Mouse (Mus musculus) intestine, embryonic 14.5 days (tissue): ENCODE results near the gene Vmn2r70. TPM values are rescaled to one million over a fixed set of nuclear protein-coding genes. Genes with fewer than 3 reads are reported as not detected.

Experiments
- ATAC-seq: fragments of 200-750 bp; cut with Nextera tagmentation; replicated peaks from 2 replicates; pipeline ENCODE4 v1.8.0; 2017; ENCODE audit warnings: low read depth, moderate number of reproducible peaks, moderate TSS enrichment, moderate library complexity; ENCODE audit not compliant: low FRiP score, low TSS enrichment
- DNase-seq: peaks from one replicate; pipeline ENCODE4 v3.0.0-alpha.2; 2018; ENCODE audit warnings: low spot score
- H3K27ac ChIP-seq: fragments of 300-500 bp; sonication (generic); 2 replicates; pipeline ENCODE4 v1.5.1; 2014; ENCODE audit warnings: low read depth, mild to moderate bottlenecking, control low read depth
- H3K27me3 ChIP-seq: fragments of 300-500 bp; sonication (generic); replicated peaks from 2 replicates; pipeline ENCODE4 v1.6.1; 2014; ENCODE audit warnings: low read length, control low read depth; ENCODE audit not compliant: control insufficient read depth, insufficient read depth
- H3K36me3 ChIP-seq: fragments of 300-500 bp; sonication (generic); 2 replicates; pipeline ENCODE4 v1.6.1; 2014; ENCODE audit warnings: low read length, control low read depth; ENCODE audit not compliant: control insufficient read depth, insufficient read depth
- H3K4me1 ChIP-seq: fragments of 300-500 bp; sonication (generic); replicated peaks from 2 replicates; pipeline ENCODE4 v1.6.1; 2014; ENCODE audit warnings: low read length, control low read depth, mixed read lengths; ENCODE audit not compliant: control insufficient read depth, insufficient read depth
- H3K4me2 ChIP-seq: fragments of 300-500 bp; sonication (generic); 2 replicates; pipeline ENCODE4 v1.6.1; 2014; ENCODE audit warnings: low read length
- H3K4me3 ChIP-seq: fragments of 300-500 bp; sonication (generic); 2 replicates; pipeline ENCODE4 v1.5.1; 2014; ENCODE audit warnings: low read depth, low read length, control low read depth, mixed read lengths
- H3K9ac ChIP-seq: fragments of 300-500 bp; sonication (generic); 2 replicates; pipeline ENCODE4 v1.6.1; 2014; ENCODE audit warnings: mild to moderate bottlenecking, low read length
- H3K9me3 ChIP-seq: fragments of 300-500 bp; sonication (generic); 2 replicates; pipeline ENCODE4 v1.6.1; 2016; ENCODE audit warnings: low read length, control low read depth; ENCODE audit not compliant: control insufficient read depth
- WGBS: fragments of 180-500 bp; shearing (Covaris S2); extraction: QIAGEN DNeasy Blood & Tissue Kit; methylation state at CpG from one replicate; pipeline ENCODE4 v1.1.7; 2014; 5-methylcytosine and 5-hydroxymethylcytosine counted together
- polyA plus RNA-seq: library from polyadenylated mRNA; unstranded; fragments of >200 nt; fragmentation: Nextera tagmentation; extraction: Ambion mirVana; gene quantifications from 2 replicates; pipeline ENCODE4 v1.2.1, GENCODE M21; 2014

The Vmn2r70 gene
- not detected in 2 replicates for polyA plus RNA-seq

DNA sequence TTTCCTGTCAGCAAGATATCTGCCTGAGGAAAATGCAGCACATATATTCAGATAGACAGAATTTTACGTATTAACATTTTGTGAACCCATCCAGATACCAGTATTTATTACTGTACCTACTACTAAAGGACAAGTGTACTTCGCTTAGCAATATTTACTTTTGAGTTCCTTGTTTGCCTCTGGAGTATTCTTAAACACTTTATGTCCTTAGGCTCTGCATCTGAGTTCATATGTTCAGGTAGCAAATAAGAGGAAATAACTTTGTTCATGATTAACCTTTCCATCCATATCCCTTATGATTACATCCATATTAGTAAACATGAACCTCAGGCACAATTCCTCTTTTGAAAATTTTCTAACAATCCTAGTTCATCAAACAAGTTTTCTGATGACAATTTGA is at the start of gene Vmn2r70:
Gene Vmn2r70, minus strand, starts transcription at position 101 of the 400 bp plus-strand sequence.
- Histone ChIP-seq H3K36me3 (no peaks in the 10 kb centered on the region), H3K9ac (no peak within 1 kb of the TSS), H3K27ac (no peak within 1 kb of the TSS), H3K9me3 (no peaks in the 10 kb centered on the region), H3K4me2 (no peak within 1 kb of the TSS), H3K27me3 (no peaks in the 10 kb centered on the region), H3K4me1 (no peaks in the 10 kb centered on the region), H3K4me3 (no peak within 1 kb of the TSS)
- WGBS, result 76% methylated on average over 2 of the region's 2 CpGs
- ATAC-seq (no peak), DNase-seq (no peak)

DNA sequence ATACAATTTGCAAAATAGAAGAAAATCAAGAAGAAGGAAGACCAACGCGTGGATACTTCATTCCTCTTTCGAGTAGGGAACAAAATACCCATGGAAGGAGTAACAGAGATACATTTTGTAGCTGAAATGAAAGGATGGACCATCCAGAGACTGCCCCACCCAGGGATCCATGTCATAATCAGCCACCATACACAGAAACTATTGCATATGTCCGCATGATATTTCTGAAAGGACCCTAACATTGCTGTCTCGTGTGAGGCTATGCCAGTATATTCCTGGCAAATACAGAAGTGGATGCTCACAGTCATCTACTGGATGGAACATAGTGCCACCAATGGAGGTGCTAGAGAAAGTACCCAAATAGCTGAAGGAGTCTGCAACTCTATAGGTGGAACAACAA is 6.2 kb downstream of the Vmn2r70 start, which contains the start of gene Vmn2r71:
Gene Vmn2r71, plus strand, starts transcription at position 301 of the 400 bp plus-strand sequence.
- H3K27me3 ChIP-seq, result no peaks in the 10 kb centered on the region
- DNase-seq (no peak), ATAC-seq (no peak)
- 76% methylated on average over 5 of the region's 5 CpGs for WGBS
- H3K36me3 ChIP-seq, result no peaks in the 10 kb centered on the region
- no peak within 1 kb of the TSS for H3K4me3 ChIP-seq
- H3K27ac ChIP-seq, result no peak within 1 kb of the TSS
- H3K4me1 ChIP-seq, result no peaks in the 10 kb centered on the region
- H3K4me2 ChIP-seq, result no peak within 1 kb of the TSS
- H3K9ac ChIP-seq, result no peak within 1 kb of the TSS
- H3K9me3 ChIP-seq, result no peaks in the 10 kb centered on the region

DNA sequence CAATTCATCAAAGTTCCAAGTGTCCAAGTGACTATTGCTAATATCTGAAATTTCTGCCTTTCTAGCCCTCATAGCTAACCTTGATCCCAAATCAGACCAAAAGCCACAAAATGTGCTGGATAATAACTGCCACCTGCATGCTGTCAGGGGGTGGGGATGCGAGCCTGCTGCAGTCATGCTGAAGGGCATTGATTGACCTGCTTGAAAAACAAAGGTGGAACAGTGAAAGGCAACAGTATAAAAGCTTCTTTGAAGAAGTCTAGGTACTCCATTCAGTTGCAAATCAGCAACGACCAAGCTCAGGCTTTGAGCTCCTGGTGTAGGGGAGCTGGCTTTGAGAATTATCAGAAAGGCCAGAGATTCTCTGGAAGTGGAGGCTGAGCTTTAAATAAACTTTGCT is 25.9 kb downstream of the Vmn2r70 start:
- Histone ChIP-seq H3K9ac (no peak overlapping the region), H3K36me3 (no peaks in the 10 kb centered on the region), H3K27me3 (no peaks in the 10 kb centered on the region), H3K9me3 (0 out of 2 replicates have a peak, but pooled peaks cover 3% of the 10 kb centered on the region), H3K4me3 (no peak overlapping the region), H3K4me1 (no peaks in the 10 kb centered on the region), H3K27ac (no peak overlapping the region), H3K4me2 (no peak overlapping the region)
- ATAC-seq (no peak), DNase-seq (no peak)
- 74% methylated on average over 2 of the region's 2 CpGs for WGBS

DNA sequence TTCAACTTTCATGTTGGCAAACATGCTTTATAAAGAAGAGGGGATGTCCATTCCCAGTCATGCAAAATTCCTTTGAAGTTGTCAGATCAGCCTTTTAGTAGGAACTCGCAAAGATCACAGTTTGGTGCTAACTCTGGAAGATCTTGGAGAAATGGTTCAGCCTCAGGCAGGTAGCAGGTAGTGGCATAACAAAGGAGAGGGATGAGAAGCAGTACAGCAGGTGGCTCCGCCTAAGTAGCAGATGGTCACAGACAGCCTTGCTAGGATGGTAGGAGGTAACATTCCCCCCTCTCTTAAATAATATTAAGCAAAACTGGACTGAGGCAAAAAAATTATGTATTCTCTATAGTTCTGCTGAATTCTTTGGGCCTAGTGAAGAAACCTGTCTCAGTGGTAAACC is 26.9 kb downstream of the Vmn2r70 start:
- WGBS, result 84% methylated on average over 2 of the region's 2 CpGs
- ATAC-seq (no peak), DNase-seq (no peak)
- no peaks in the 10 kb centered on the region for H3K36me3 ChIP-seq
- no peak overlapping the region for H3K4me3 ChIP-seq
- no peaks in the 10 kb centered on the region for H3K4me1 ChIP-seq
- H3K27me3 ChIP-seq, result no peaks in the 10 kb centered on the region
- no peak overlapping the region for H3K9ac ChIP-seq
- 0 out of 2 replicates have a peak, but pooled peaks cover 3% of the 10 kb centered on the region for H3K9me3 ChIP-seq
- H3K27ac ChIP-seq, result no peak overlapping the region
- H3K4me2 ChIP-seq, result no peak overlapping the region

Other genes starting within 250 kb of the Vmn2r70 start
- gene Vmn2r69, start 153.3 kb downstream of the Vmn2r70 start, polyA plus RNA-seq, result not detected in 2 replicates
- gene Vmn2r71, start 6.1 kb downstream of the Vmn2r70 start, polyA plus RNA-seq, result not detected in 2 replicates
- not detected in 2 replicates for gene Vmn2r72, start 185.9 kb upstream of the Vmn2r70 start, polyA plus RNA-seq